Mouse (Mus musculus) thymus, adult 2 months (tissue): Measurements from ENCODE around the gene Thoc3. TPM values are rescaled to one million over a fixed set of nuclear protein-coding genes. Genes with fewer than 3 reads are reported as not detected.

Source experiments
- DNase-seq: peaks from one replicate; pipeline ENCODE4 v3.0.0; 2021
- H3K27ac ChIP-seq: fragments of 200-500 bp; 2 replicates; pipeline ENCODE4 v1.5.1; 2012; ENCODE audit warnings: low read length, control low read depth; ENCODE audit not compliant: control insufficient read depth, insufficient read depth
- H3K27me3 ChIP-seq: fragments of 200-500 bp; 2 replicates; pipeline ENCODE4 v1.6.1; 2012; ENCODE audit warnings: mild to moderate bottlenecking, low read length, moderate library complexity, mixed read lengths; ENCODE audit not compliant: control insufficient read depth, insufficient read depth
- H3K36me3 ChIP-seq: fragments of 200-500 bp; 2 replicates; pipeline ENCODE4 v1.6.1; 2012; ENCODE audit warnings: mild to moderate bottlenecking, low read length, moderate library complexity; ENCODE audit not compliant: control insufficient read depth, insufficient read depth
- H3K4me1 ChIP-seq: fragments of 200-500 bp; replicated peaks from 2 replicates; pipeline ENCODE4 v1.6.1; 2012; ENCODE audit warnings: low read length; ENCODE audit not compliant: control insufficient read depth, insufficient read depth
- H3K4me3 ChIP-seq: fragments of 200-500 bp; 2 replicates; pipeline ENCODE4 v1.5.1; 2012; ENCODE audit warnings: mild to moderate bottlenecking, low read length, control low read depth, moderate library complexity; ENCODE audit not compliant: control insufficient read depth, insufficient read depth
- CTCF ChIP-seq: fragments of 200-500 bp; IDR thresholded peaks from 2 replicates; pipeline ENCODE4 v1.5.1; 2012; ENCODE audit warnings: mild to moderate bottlenecking, control low read depth, low read length, moderate library complexity, borderline replicate concordance; ENCODE audit not compliant: control insufficient read depth, poor library complexity, insufficient read depth; ENCODE audit errors: extremely low read depth
- POLR2A ChIP-seq: fragments of 200-500 bp; IDR thresholded peaks from 2 replicates; pipeline ENCODE4 v1.6.1; 2012; ENCODE audit warnings: mild to moderate bottlenecking, low read length, control low read depth, moderate library complexity; ENCODE audit not compliant: control insufficient read depth, poor library complexity, insufficient read depth; ENCODE audit errors: extremely low read depth
- WGBS: fragments of 180-500 bp; shearing (Covaris S2); methylation state at CpG from one replicate; pipeline ENCODE4 v1.1.7; 2018; 5-methylcytosine and 5-hydroxymethylcytosine counted together
- polyA plus RNA-seq: library from polyadenylated mRNA; depleted of rRNA; stranded (reverse); fragments of >200 nt; gene quantifications from 2 replicates; pipeline ENCODE4 v1.2.3, GENCODE M21; 2012

Gene Thoc3
- polyA plus RNA-seq, 1 experiment = 51.1 TPM

GRCm38 (mm10) chr13:54475702-54476101 lies 7.1 kb upstream of the Thoc3 start:
- H3K27me3 ChIP-seq = no peaks in the 10 kb centered on the region
- WGBS = 18% methylated on average over 5 of the region's 5 CpGs
- TF ChIP-seq CTCF (no peak), POLR2A (no peak)
- no peaks in the 10 kb centered on the region for H3K4me1 ChIP-seq
- no peak overlapping the region for H3K4me3 ChIP-seq
- H3K27ac ChIP-seq = no peak overlapping the region
- no peak for DNase-seq
- no peaks in the 10 kb centered on the region for H3K36me3 ChIP-seq

GRCm38 (mm10) chr13:54474996-54475395 lies 6.3 kb upstream of the Thoc3 start:
- Histone ChIP-seq H3K4me3 (no peak overlapping the region), H3K27me3 (no peaks in the 10 kb centered on the region), H3K27ac (no peak overlapping the region), H3K36me3 (no peaks in the 10 kb centered on the region), H3K4me1 (no peaks in the 10 kb centered on the region)
- DNase-seq = no peak
- 92% methylated on average over 2 of the region's 2 CpGs for WGBS
- TF ChIP-seq CTCF (no peak), POLR2A (no peak)

- no peak for DNase-seq
- 94% methylated on average over 4 of the region's 4 CpGs for WGBS
- no peaks in the 10 kb centered on the region for H3K27me3 ChIP-seq
- H3K36me3 ChIP-seq = no peaks in the 10 kb centered on the region
- TF ChIP-seq CTCF (no peak), POLR2A (no peak)
- no peak overlapping the region for H3K4me3 ChIP-seq
- H3K4me1 ChIP-seq = peaks cover 9% of the 10 kb centered on the region
- no peak overlapping the region for H3K27ac ChIP-seq
These were observed 3.3 kb upstream of the Thoc3 start for GRCm38 (mm10) chr13:54471967-54472366.

GRCm38 (mm10) chr13:54469012-54469354 lies 334 bp upstream of the Thoc3 start:
- TF ChIP-seq POLR2A = no peak
- TF ChIP-seq CTCF = no peak
- H3K27ac ChIP-seq = no peak overlapping the region
- 20% methylated on average over 4 of the region's 4 CpGs for WGBS
- peaks cover 25% of the 10 kb centered on the region for H3K36me3 ChIP-seq
- peak overlapping the region; percentile 90 for H3K4me3 ChIP-seq
- no peak for DNase-seq
- H3K4me1 ChIP-seq = peaks cover 9% of the 10 kb centered on the region
- no peaks in the 10 kb centered on the region for H3K27me3 ChIP-seq

- WGBS = 96% methylated on average over 4 of the region's 4 CpGs
- no peaks in the 10 kb centered on the region for H3K4me1 ChIP-seq
- H3K27me3 ChIP-seq = no peaks in the 10 kb centered on the region
- H3K4me3 ChIP-seq = no peak overlapping the region
- no peak for DNase-seq
- H3K27ac ChIP-seq = no peak overlapping the region
- peaks cover 64% of the 10 kb centered on the region for H3K36me3 ChIP-seq
- TF ChIP-seq POLR2A (no peak), CTCF (no peak)
These were observed 9.4 kb downstream of the Thoc3 start for GRCm38 (mm10) chr13:54459282-54459681.

GRCm38 (mm10) chr13:54457062-54457461 lies 11.6 kb downstream of the Thoc3 start:
- no peak overlapping the region for H3K27ac ChIP-seq
- H3K4me3 ChIP-seq = no peak overlapping the region
- H3K4me1 ChIP-seq = no peaks in the 10 kb centered on the region
- TF ChIP-seq CTCF (no peak), POLR2A (no peak)
- no peaks in the 10 kb centered on the region for H3K27me3 ChIP-seq
- WGBS = 86% methylated on average over 2 of the region's 2 CpGs
- H3K36me3 ChIP-seq = peaks cover 42% of the 10 kb centered on the region
- DNase-seq = peak; percentile 32
